27 mouse cellular contexts compared by ENCODE assay signal in the genomic region with DNA sequence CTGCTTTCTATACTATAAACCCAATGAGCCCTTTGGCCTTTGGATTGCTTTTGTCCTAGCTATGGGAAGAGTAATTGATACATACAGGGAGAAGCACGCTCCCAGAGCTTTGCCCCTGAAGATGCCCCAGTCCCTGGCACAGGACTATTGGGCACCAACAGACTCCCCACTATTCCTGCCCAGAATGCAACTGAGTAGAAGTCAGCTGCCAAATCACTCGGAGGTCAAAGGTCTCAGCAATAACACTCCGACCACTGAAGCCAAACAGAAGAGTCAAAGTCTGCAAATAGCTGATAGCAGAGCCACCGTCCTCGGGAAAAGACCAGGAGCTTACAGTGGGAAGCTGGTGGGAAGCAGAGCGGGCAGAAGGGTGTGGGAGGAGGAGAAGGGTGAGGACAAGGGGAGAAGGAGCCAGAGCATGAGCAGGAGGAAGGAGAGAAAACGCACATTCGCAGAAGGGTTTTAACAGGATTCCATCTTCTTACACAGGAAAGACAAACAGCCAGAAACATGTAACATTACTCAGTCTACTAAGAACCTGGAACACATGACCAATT. TPM values are rescaled to one million over a fixed set of nuclear protein-coding genes. Genes with fewer than 3 reads are reported as not detected.
DNase-seq lines count a peak whose midpoint lies in the region; ATAC-seq lines count a peak whose summit lies in the region.
"Had no signal": no experiment of that assay in that cellular context is flagged by ENCODE, and none has a peak within 500 bp of the region (broad histone marks: within the 10 kb centered on the region; RNA-seq: fewer than 3 reads in every experiment).

No protein-coding gene starts in this region.

- no peak overlapping the region for H3K27ac ChIP-seq in intestine, embryonic 15.5 days
- no peak overlapping the region for H3K27ac ChIP-seq in intestine, embryonic 16.5 days (ENCODE audit: low read length)
- H3K27ac ChIP-seq in liver, embryonic 12.5 days, result no peak overlapping the region
- H3K27ac ChIP-seq in liver, embryonic 16.5 days (ENCODE audit: low read length), result no peak overlapping the region
- H3K27ac ChIP-seq in hindbrain, embryonic 11.5 days (ENCODE audit: low read depth, low read length), result no peak overlapping the region
- H3K27ac ChIP-seq: embryonic facial prominence, embryonic 12.5 days; embryonic facial prominence, embryonic 15.5 days; gastrocnemius, adult 2 months; heart, embryonic 15.5 days; hindbrain, embryonic 10.5 days; hindbrain, embryonic 14.5 days; hindbrain, postnatal 0 days had no signal

- no peak for DNase-seq in hindbrain, embryonic 11.5 days (ENCODE audit: low spot score)
- no peak for DNase-seq in heart, adult 8-10 months (ENCODE audit: low spot score)
- no peak for DNase-seq in adrenal gland, adult 2 months
- no peak for DNase-seq in adrenal gland, postnatal 10 days
- DNase-seq: adrenal gland, postnatal 25 days; cerebellum, adult 18-20 months; cerebellum, adult 9-10 months; cerebellum, postnatal 14 days; forebrain, postnatal 0 days; gastrocnemius, adult 2 months; gastrocnemius, postnatal 14 days; heart, postnatal 10 days; heart, postnatal 36 days had no signal

- no peaks in the 10 kb centered on the region for H3K9me3 ChIP-seq in intestine, embryonic 15.5 days
- H3K9me3 ChIP-seq in intestine, embryonic 16.5 days (ENCODE audit: control insufficient read depth, low read length), result no peaks in the 10 kb centered on the region
- H3K9me3 ChIP-seq in liver, embryonic 12.5 days (replicated peaks), result no peaks in the 10 kb centered on the region
- H3K9me3 ChIP-seq in liver, embryonic 16.5 days (replicated peaks; ENCODE audit: control insufficient read depth, low read length), result no peaks in the 10 kb centered on the region
- no peaks in the 10 kb centered on the region for H3K9me3 ChIP-seq in hindbrain, embryonic 11.5 days (ENCODE audit: control insufficient read depth, low read length)
- H3K9me3 ChIP-seq: embryonic facial prominence, embryonic 12.5 days; embryonic facial prominence, embryonic 15.5 days; heart, embryonic 12.5 days; heart, embryonic 15.5 days; hindbrain, embryonic 10.5 days had no signal

- no peaks in the 10 kb centered on the region for H3K4me1 ChIP-seq in intestine, embryonic 15.5 days (replicated peaks)
- no peaks in the 10 kb centered on the region for H3K4me1 ChIP-seq in intestine, embryonic 16.5 days (ENCODE audit: control insufficient read depth, insufficient read depth, low read length)
- H3K4me1 ChIP-seq in liver, embryonic 12.5 days, result 0 out of 2 replicates have a peak, but pooled peaks cover 2% of the 10 kb centered on the region
- no peaks in the 10 kb centered on the region for H3K4me1 ChIP-seq in liver, embryonic 16.5 days (ENCODE audit: control insufficient read depth, low read depth, low read length)
- no peaks in the 10 kb centered on the region for H3K4me1 ChIP-seq in hindbrain, embryonic 11.5 days (replicated peaks; ENCODE audit: control insufficient read depth, insufficient read depth, low read length)
- H3K4me1 ChIP-seq: embryonic facial prominence, embryonic 12.5 days; embryonic facial prominence, embryonic 15.5 days had no signal

- H3K36me3 ChIP-seq in intestine, embryonic 15.5 days, result no peaks in the 10 kb centered on the region
- H3K36me3 ChIP-seq in intestine, embryonic 16.5 days (ENCODE audit: control insufficient read depth, insufficient read depth, low read length), result no peaks in the 10 kb centered on the region
- no peaks in the 10 kb centered on the region for H3K36me3 ChIP-seq in liver, embryonic 12.5 days
- no peaks in the 10 kb centered on the region for H3K36me3 ChIP-seq in liver, embryonic 16.5 days (ENCODE audit: control insufficient read depth, insufficient read depth)
- H3K36me3 ChIP-seq in hindbrain, embryonic 11.5 days (ENCODE audit: control insufficient read depth, insufficient read depth, low read length), result no peaks in the 10 kb centered on the region
- H3K36me3 ChIP-seq: embryonic facial prominence, embryonic 12.5 days; embryonic facial prominence, embryonic 15.5 days; heart, embryonic 12.5 days; heart, embryonic 15.5 days; hindbrain, embryonic 10.5 days had no signal

- peak; percentile 53 for ATAC-seq in intestine, embryonic 15.5 days
- ATAC-seq in intestine, embryonic 16.5 days, result peak; percentile 69
- ATAC-seq in liver, embryonic 12.5 days, result 0 out of 2 replicates have a peak, but pooled peaks have one; percentile 40
- peak; percentile 21; the same call in 1 of the 2 replicates for ATAC-seq in liver, embryonic 16.5 days (ENCODE audit: low read depth)
- no peak for ATAC-seq in hindbrain, embryonic 11.5 days (ENCODE audit: low FRiP score)
- ATAC-seq: activated CD4-positive, CD25-positive, alpha-beta regulatory T cell, adult 4 months; CD4-positive, CD25-positive, alpha-beta regulatory T cell, adult 4 months; forebrain, embryonic 14.5 days; forebrain, postnatal 0 days; hindbrain, postnatal 0 days had no signal

- no peak overlapping the region for H3K9ac ChIP-seq in intestine, embryonic 15.5 days
- H3K9ac ChIP-seq in intestine, embryonic 16.5 days (ENCODE audit: low read depth, low read length), result no peak overlapping the region
- H3K9ac ChIP-seq in liver, embryonic 12.5 days, result no peak overlapping the region
- H3K9ac ChIP-seq in liver, embryonic 16.5 days (ENCODE audit: low read depth, low read length), result no peak overlapping the region
- H3K9ac ChIP-seq in hindbrain, embryonic 11.5 days (ENCODE audit: low read depth, low read length), result no peak overlapping the region
- H3K9ac ChIP-seq: embryonic facial prominence, embryonic 12.5 days; embryonic facial prominence, embryonic 15.5 days; forebrain, postnatal 0 days; heart, embryonic 12.5 days; heart, embryonic 15.5 days; hindbrain, embryonic 14.5 days had no signal

- no peaks in the 10 kb centered on the region for H3K27me3 ChIP-seq in intestine, embryonic 15.5 days (replicated peaks)
- H3K27me3 ChIP-seq in intestine, embryonic 16.5 days (replicated peaks; ENCODE audit: control insufficient read depth, insufficient read depth, low read length), result no peaks in the 10 kb centered on the region
- H3K27me3 ChIP-seq in liver, embryonic 12.5 days (replicated peaks), result no peaks in the 10 kb centered on the region
- no peaks in the 10 kb centered on the region for H3K27me3 ChIP-seq in liver, embryonic 16.5 days (ENCODE audit: control insufficient read depth, insufficient read depth, low read depth, low read length)
- no peaks in the 10 kb centered on the region for H3K27me3 ChIP-seq in hindbrain, embryonic 11.5 days (ENCODE audit: control insufficient read depth, insufficient read depth, low read length)
- H3K27me3 ChIP-seq: embryonic facial prominence, embryonic 12.5 days; embryonic facial prominence, embryonic 15.5 days; heart, embryonic 15.5 days had no signal

- H3K4me3 ChIP-seq in intestine, embryonic 15.5 days (replicated peaks), result no peak overlapping the region
- H3K4me3 ChIP-seq in intestine, embryonic 16.5 days (ENCODE audit: low read length), result no peak overlapping the region
- H3K4me3 ChIP-seq in liver, embryonic 12.5 days, result no peak overlapping the region
- H3K4me3 ChIP-seq in liver, embryonic 16.5 days (ENCODE audit: low read depth, low read length), result no peak overlapping the region
- H3K4me3 ChIP-seq in hindbrain, embryonic 11.5 days (ENCODE audit: low read depth, low read length), result no peak overlapping the region
- H3K4me3 ChIP-seq: embryonic facial prominence, embryonic 12.5 days; embryonic facial prominence, embryonic 15.5 days; gastrocnemius, adult 2 months; heart, embryonic 12.5 days; heart, embryonic 15.5 days; hindbrain, embryonic 10.5 days had no signal

- no peak overlapping the region for H3K4me2 ChIP-seq in intestine, embryonic 15.5 days (replicated peaks)
- no peak overlapping the region for H3K4me2 ChIP-seq in intestine, embryonic 16.5 days (ENCODE audit: low read depth, low read length)
- H3K4me2 ChIP-seq in liver, embryonic 12.5 days, result no peak overlapping the region
- no peak overlapping the region for H3K4me2 ChIP-seq in liver, embryonic 16.5 days (ENCODE audit: low read depth, low read length)
- H3K4me2 ChIP-seq in hindbrain, embryonic 11.5 days (replicated peaks; ENCODE audit: low read depth, low read length), result no peak overlapping the region
- H3K4me2 ChIP-seq: embryonic facial prominence, embryonic 12.5 days; embryonic facial prominence, embryonic 15.5 days; heart, embryonic 12.5 days; heart, embryonic 15.5 days; hindbrain, embryonic 14.5 days had no signal

- 66% methylated on average over 8 of the region's 8 CpGs for WGBS in intestine, embryonic 15.5 days
- WGBS in intestine, embryonic 16.5 days, result 66% methylated on average over 8 of the region's 8 CpGs
- WGBS in liver, embryonic 12.5 days (ENCODE audit: insufficient replicate concordance), result 55% methylated on average over 8 of the region's 8 CpGs
- WGBS in liver, embryonic 16.5 days (ENCODE audit: insufficient replicate concordance), result 53% methylated on average over 8 of the region's 8 CpGs
- 86% methylated on average over 8 of the region's 8 CpGs for WGBS in hindbrain, embryonic 11.5 days

RNA-seq across cellular contexts. Expression of gene Npepl1, which starts 22.3 kb away (rescaled TPM):
- polyA plus RNA-seq in intestine, embryonic 15.5 days (2015; fragmentation: Nextera tagmentation; extraction: Ambion mirVana), result 52.6 and 54.5 TPM in 2 replicates
- polyA plus RNA-seq in intestine, embryonic 16.5 days (2015; fragmentation: Nextera tagmentation; extraction: Ambion mirVana), result 44.4 and 46.0 TPM in 2 replicates
- polyA plus RNA-seq in liver, embryonic 12.5 days (2016; fragmentation: Nextera tagmentation; extraction: Ambion mirVana), result 43.6 and 44.5 TPM in 2 replicates
- polyA plus RNA-seq in liver, embryonic 16.5 days (2015; fragmentation: Nextera tagmentation; extraction: Ambion mirVana), result 25.9 and 28.0 TPM in 2 replicates
- polyA plus RNA-seq in hindbrain, embryonic 11.5 days (2014; fragmentation: Nextera tagmentation; extraction: Ambion mirVana), result 23.0 and 24.6 TPM in 2 replicates
- 10 to 100 TPM; 75.9 to 81.5 (median 77.7) TPM for total RNA-seq in heart, adult 8-10 months (2022)
- 10 to 100 TPM; 53.8 to 66.7 TPM for total RNA-seq in adrenal gland, adult 2 months (2021)
- polyA plus RNA-seq in adrenal gland, adult 2 months (2012; rRNA removed), result 156 and 183 TPM in 2 replicates
- 10 to 100 TPM; 67.9 to 82.2 TPM for total RNA-seq in adrenal gland, postnatal 10 days (2021)

RNA-seq across cellular contexts. Expression of gene Stx16, which starts 56.4 kb away (rescaled TPM):
- 8.5 and 10.6 TPM in 2 replicates for polyA plus RNA-seq in intestine, embryonic 15.5 days (2015; fragmentation: Nextera tagmentation; extraction: Ambion mirVana)
- polyA plus RNA-seq in intestine, embryonic 16.5 days (2015; fragmentation: Nextera tagmentation; extraction: Ambion mirVana), result 8.3 and 9.1 TPM in 2 replicates
- polyA plus RNA-seq in liver, embryonic 12.5 days (2016; fragmentation: Nextera tagmentation; extraction: Ambion mirVana), result 4.5 and 4.9 TPM in 2 replicates
- polyA plus RNA-seq in liver, embryonic 16.5 days (2015; fragmentation: Nextera tagmentation; extraction: Ambion mirVana), result 2.6 and 3.6 TPM in 2 replicates
- 8.5 and 9.8 TPM in 2 replicates for polyA plus RNA-seq in hindbrain, embryonic 11.5 days (2014; fragmentation: Nextera tagmentation; extraction: Ambion mirVana)
- 10 to 100 TPM; 17.0 to 21.3 (median 18.8) TPM for total RNA-seq in heart, adult 8-10 months (2022)
- 10 to 100 TPM; 45.2 to 51.0 TPM for total RNA-seq in adrenal gland, adult 2 months (2021)
- 30.7 and 31.3 TPM in 2 replicates for polyA plus RNA-seq in adrenal gland, adult 2 months (2012; rRNA removed)
- 10 to 100 TPM; 30.9 to 37.5 TPM for total RNA-seq in adrenal gland, postnatal 10 days (2021)
